Mouse (Mus musculus): ENCODE data around the gene Pparg.
A peak's percentile ranks its signal among the peaks of the same experiment; 100 is the strongest.

Gene Pparg

GRCm38 (mm10) chr6:115360776-115361605 lies at the start of gene Pparg:
TSS of gene Pparg (plus strand) at chr6:115360951.
- DNase-seq: peak; percentile 64 to 69

- peak; percentile 66 to 69 for DNase-seq
Observed at GRCm38 (mm10) chr6:115312780-115313179, 48.0 kb upstream of the Pparg start.

- DNase-seq: peak; percentile 73 to 84
Observed at GRCm38 (mm10) chr6:115313235-115313738, 47.5 kb upstream of the Pparg start.

- peak; percentile 26 to 33 for DNase-seq
Observed at GRCm38 (mm10) chr6:115313910-115314309, 46.8 kb upstream of the Pparg start.

- no peak for DNase-seq
Observed at GRCm38 (mm10) chr6:115315770-115316169, 45.0 kb upstream of the Pparg start.

- peak; percentile 25 to 43 for DNase-seq
Observed at GRCm38 (mm10) chr6:115316811-115317221, 43.9 kb upstream of the Pparg start.

GRCm38 (mm10) chr6:115318811-115319210 lies 41.9 kb upstream of the Pparg start:
- no peak for DNase-seq

- no peak for DNase-seq
Observed at GRCm38 (mm10) chr6:115319686-115320085, 41.1 kb upstream of the Pparg start.

GRCm38 (mm10) chr6:115320927-115321714 lies 39.6 kb upstream of the Pparg start:
- DNase-seq: no peak

- DNase-seq: no peak
Observed at GRCm38 (mm10) chr6:115321883-115322351, 38.8 kb upstream of the Pparg start.

- DNase-seq: no peak
Observed at GRCm38 (mm10) chr6:115322956-115323355, 37.8 kb upstream of the Pparg start.

GRCm38 (mm10) chr6:115330964-115331363 lies 29.8 kb upstream of the Pparg start:
- no peak for DNase-seq

- no peak for DNase-seq
Observed at GRCm38 (mm10) chr6:115333099-115333694, 27.6 kb upstream of the Pparg start.

- DNase-seq: no peak
Observed at GRCm38 (mm10) chr6:115335536-115335935, 25.2 kb upstream of the Pparg start.

- DNase-seq: no peak
Observed at GRCm38 (mm10) chr6:115340084-115340483, 20.7 kb upstream of the Pparg start.

- no peak for DNase-seq
Observed at GRCm38 (mm10) chr6:115343096-115343495, 17.7 kb upstream of the Pparg start.

GRCm38 (mm10) chr6:115343570-115343969 lies 17.2 kb upstream of the Pparg start:
- no peak for DNase-seq

GRCm38 (mm10) chr6:115344101-115344500 lies 16.6 kb upstream of the Pparg start:
- DNase-seq: no peak

GRCm38 (mm10) chr6:115344513-115344912 lies 16.2 kb upstream of the Pparg start:
- DNase-seq: no peak

- DNase-seq: no peak
Observed at GRCm38 (mm10) chr6:115345013-115345412, 15.7 kb upstream of the Pparg start.

GRCm38 (mm10) chr6:115349641-115350464 lies 10.9 kb upstream of the Pparg start:
- DNase-seq: no peak

All from cerebellum, postnatal 14 days (tissue).